ENCODE assay signal across 24 mouse cellular contexts in genomic region chr13:86555596-86555995, GRCm38 (mm10).
A peak's percentile ranks its signal among the peaks of the same experiment; 100 is the strongest.
DNase-seq lines count a peak whose midpoint lies in the region; TF ChIP-seq lines count a peak whose summit lies in the region.
"Had no signal": no experiment of that assay in that cellular context is flagged by ENCODE, and none has a peak within 500 bp of the region (broad histone marks: within the 10 kb centered on the region; RNA-seq: fewer than 3 reads in every experiment).

No protein-coding gene starts in this region.

- H3K4me1 ChIP-seq in ES-E14 (ENCODE audit: control insufficient read depth in 2 of 2, insufficient read depth in 2 of 2, low read length in 2 of 2, poor library complexity in 1 of 2): no peaks in the 10 kb centered on the region
- H3K4me1 ChIP-seq in hindbrain, embryonic 10.5 days (replicated peaks): no peaks in the 10 kb centered on the region

- no peak overlapping the region for H3K4me3 ChIP-seq in ES-E14 (ENCODE audit: insufficient read depth in 1 of 2, low read depth in 1 of 2, low read length in 2 of 2, poor library complexity in 1 of 2, severe bottlenecking in 1 of 2)
- H3K4me3 ChIP-seq in hindbrain, embryonic 10.5 days: no peak overlapping the region

- DNase-seq in ES-CJ7 (ENCODE audit: low read depth, low spot score) (peak; percentile 69), ES-E14 (ENCODE audit: low read depth, low spot score) (peak; percentile 11), R1 (ENCODE audit: low read depth, low spot score) (peak; percentile 83), ZHBTc4 (ENCODE audit: low read depth, low spot score) (peak; percentile 55)
- no peak for DNase-seq in left cerebral cortex, postnatal 25 days (ENCODE audit: low spot score in 2 of 2)
- no peak for DNase-seq in urinary bladder, postnatal 14 days (ENCODE audit: low spot score)
- no peak for DNase-seq in hindbrain, embryonic 10.5 days (ENCODE audit: low spot score)
- no peak for DNase-seq in ovary, adult 18-20 months (ENCODE audit: low spot score)
- DNase-seq: adrenal gland, adult 2 months; adrenal gland, adult 8-10 months; adrenal gland, postnatal 10 days; adrenal gland, postnatal 14 days; adrenal gland, postnatal 25 days; adrenal gland, postnatal 36 days; B cell, adult 2 months; cerebellum, adult 11 months; cerebellum, adult 11-12 months; cerebellum, adult 18-20 months; cerebellum, adult 2 months; cerebellum, adult 8-10 months; cerebellum, adult 9-10 months had no signal

- no peaks in the 10 kb centered on the region for H3K9me3 ChIP-seq in ES-E14 (ENCODE audit: control insufficient read depth, insufficient read depth, low read depth, low read length)
- no peaks in the 10 kb centered on the region for H3K9me3 ChIP-seq in hindbrain, embryonic 10.5 days
- H3K9me3 ChIP-seq: G1E had no signal

- no peaks in the 10 kb centered on the region for H3K27me3 ChIP-seq in hindbrain, embryonic 10.5 days (ENCODE audit: insufficient read depth, poor library complexity, severe bottlenecking)
- H3K27me3 ChIP-seq: CH12.LX, Patski had no signal

- no peaks in the 10 kb centered on the region for H3K36me3 ChIP-seq in ES-E14 (ENCODE audit: control insufficient read depth, insufficient read depth, low read length, poor library complexity, severe bottlenecking)
- no peaks in the 10 kb centered on the region for H3K36me3 ChIP-seq in hindbrain, embryonic 10.5 days
- H3K36me3 ChIP-seq: G1E had no signal

- in situ Hi-C loops in ES-E14 (cut with MboI; ENCODE audit: low sequenced_read_pairs in 2 of 2, unreplicated experiment in 2 of 2): no loop called here

- no peak overlapping the region for H3K9ac ChIP-seq in ES-E14 (ENCODE audit: insufficient read depth, low read depth, low read length, poor library complexity, severe bottlenecking)

- intact Hi-C loops in left cerebral cortex, postnatal 25 days (cut with DNase I): no loop called here

- no peak overlapping the region for H3K27ac ChIP-seq in ES-E14 (ENCODE audit: insufficient read depth, low read depth, low read length, poor library complexity, severe bottlenecking)
- H3K27ac ChIP-seq in hindbrain, embryonic 10.5 days: no peak overlapping the region

- WGBS in hindbrain, embryonic 10.5 days: 83% methylated on average over 2 of the region's 2 CpGs

TF ChIP-seq in ES-E14, 5 proteins besides CTCF, POLR2A, EP300 and RAD21:
- TF ChIP-seq CHD2 (IDR thresholded peaks at IDR 0.05; ENCODE audit: low read depth, low read length) (no peak), HCFC1 (IDR thresholded peaks at IDR 0.05; ENCODE audit: borderline replicate concordance, insufficient read depth, low read length) (no peak), ZC3H11A (IDR thresholded peaks at IDR 0.05; ENCODE audit: borderline replicate concordance, low read depth, low read length) (no peak), ZNF384 (IDR thresholded peaks at IDR 0.05; ENCODE audit: low read depth, low read length) (no peak), MAFK (IDR thresholded peaks at IDR 0.05; ENCODE audit: insufficient read depth, low read depth, low read length) (no peak)

Comparison
In these comparisons a context has a peak if more than half of its experiments do, and no peak if none do; other contexts are left out.
1. DNase-seq: peak in ES-CJ7 (single experiment), ES-E14 (single experiment), R1 (single experiment) and ZHBTc4 (single experiment); none in left cerebral cortex, postnatal 25 days (0 of 2), urinary bladder, postnatal 14 days (single experiment), hindbrain, embryonic 10.5 days (single experiment) and ovary, adult 18-20 months (single experiment).